Mouse (Mus musculus): ENCODE data around the gene Kremen2.

- TF ChIP-seq CTCF (IDR thresholded peaks at IDR 0.05; ENCODE audit: control insufficient read depth, insufficient read depth, insufficient read length) = no peak
- TF ChIP-seq MAX (IDR thresholded peaks at IDR 0.05) = no peak
These were observed 982 bp downstream of the Kremen2 start for GRCm38 (mm10) chr17:23744651-23745050.

Measured in C2C12 (cell line).